In genomic region chr7:101837154-101837605, GRCm38 (mm10) we compare ENCODE assay signal across 8 mouse cellular contexts. TPM values are rescaled to one million over a fixed set of nuclear protein-coding genes. Genes with fewer than 3 reads are reported as not detected.
DNase-seq lines count a peak whose midpoint lies in the region; ATAC-seq and TF ChIP-seq lines count a peak whose summit lies in the region.

No protein-coding gene starts in this region.

- peak; percentile 27 to 63 for DNase-seq in cerebellum, postnatal 36 days
- DNase-seq in cerebellum, adult 8-10 months: no peak
- DNase-seq in thymus, adult 2 months: peak; percentile 14
- DNase-seq in thymus, postnatal 10 days (ENCODE audit: low spot score in 2 of 2): no peak
- peak; percentile 50 for DNase-seq in midbrain, embryonic 14.5 days
- no peak for DNase-seq in layer of hippocampus, adult 9-11 months
- no peak for DNase-seq in c-Kit-positive CD71-positive TER-119-positive erythroid progenitor cells, embryonic 14.5 days (ENCODE audit: low spot score)

- ATAC-seq in hindbrain, embryonic 16.5 days: no peak
- peak; percentile 9; the same call in 1 of the 2 replicates for ATAC-seq in midbrain, embryonic 14.5 days (ENCODE audit: low FRiP score, low TSS enrichment)

- TF ChIP-seq POLR2A in thymus, adult 2 months (IDR thresholded peaks at IDR 0.05; ENCODE audit: control insufficient read depth, extremely low read depth, insufficient read depth, low read length, poor library complexity): no peak

- H3K4me3 ChIP-seq in thymus, adult 2 months (ENCODE audit: control insufficient read depth, insufficient read depth, low read length): peak overlapping the region; percentile 60
- peak overlapping the region; percentile 72 for H3K4me3 ChIP-seq in hindbrain, embryonic 16.5 days (ENCODE audit: low read length)
- H3K4me3 ChIP-seq in midbrain, embryonic 14.5 days (replicated peaks; ENCODE audit: low read depth, low read length): peak overlapping the region; percentile 58

- peaks cover 12% of the 10 kb centered on the region for H3K4me1 ChIP-seq in thymus, adult 2 months (replicated peaks; ENCODE audit: control insufficient read depth, insufficient read depth, low read length)
- peaks cover 21% of the 10 kb centered on the region for H3K4me1 ChIP-seq in hindbrain, embryonic 16.5 days (ENCODE audit: control insufficient read depth, insufficient read depth, low read depth, low read length)
- H3K4me1 ChIP-seq in midbrain, embryonic 14.5 days (ENCODE audit: control insufficient read depth, insufficient read depth, low read length): peaks cover 16% of the 10 kb centered on the region; the same call in 1 of the 2 replicates

- no peaks in the 10 kb centered on the region for H3K9me3 ChIP-seq in hindbrain, embryonic 16.5 days (ENCODE audit: control insufficient read depth, low read length)
- no peaks in the 10 kb centered on the region for H3K9me3 ChIP-seq in midbrain, embryonic 14.5 days (ENCODE audit: control insufficient read depth, low read length)

- H3K4me2 ChIP-seq in hindbrain, embryonic 16.5 days (ENCODE audit: low read length): peak overlapping the region; percentile 99
- peak overlapping the region; percentile 98 for H3K4me2 ChIP-seq in midbrain, embryonic 14.5 days (ENCODE audit: low read length)

- 4% methylated on average over 20 of the region's 20 CpGs for WGBS in thymus, adult 2 months
- WGBS in hindbrain, embryonic 16.5 days: under 1% methylated on average over 20 of the region's 20 CpGs
- under 1% methylated on average over 20 of the region's 20 CpGs for WGBS in midbrain, embryonic 14.5 days

- peaks cover 15% of the 10 kb centered on the region for H3K27me3 ChIP-seq in thymus, adult 2 months (ENCODE audit: control insufficient read depth, insufficient read depth, low read length)
- H3K27me3 ChIP-seq in hindbrain, embryonic 16.5 days (replicated peaks; ENCODE audit: control insufficient read depth, insufficient read depth, low read length): no peaks in the 10 kb centered on the region
- peaks cover 4% of the 10 kb centered on the region; the same call in 1 of the 2 replicates for H3K27me3 ChIP-seq in midbrain, embryonic 14.5 days (ENCODE audit: control insufficient read depth, insufficient read depth, low read length)

- no peaks in the 10 kb centered on the region for H3K36me3 ChIP-seq in thymus, adult 2 months (ENCODE audit: control insufficient read depth, insufficient read depth, low read length)
- H3K36me3 ChIP-seq in hindbrain, embryonic 16.5 days (ENCODE audit: control insufficient read depth, insufficient read depth, low read length): no peaks in the 10 kb centered on the region
- peaks cover 3% of the 10 kb centered on the region; the same call in 1 of the 2 replicates for H3K36me3 ChIP-seq in midbrain, embryonic 14.5 days (ENCODE audit: control insufficient read depth, insufficient read depth, low read length)

- no peak overlapping the region for H3K27ac ChIP-seq in thymus, adult 2 months (ENCODE audit: control insufficient read depth, insufficient read depth, low read length)
- peak overlapping the region; percentile 69 for H3K27ac ChIP-seq in hindbrain, embryonic 16.5 days (ENCODE audit: low read depth, low read length)
- H3K27ac ChIP-seq in midbrain, embryonic 14.5 days (replicated peaks; ENCODE audit: low read depth, low read length): peak overlapping the region; percentile 78

- TF ChIP-seq CTCF in thymus, adult 2 months (IDR thresholded peaks at IDR 0.05; ENCODE audit: borderline replicate concordance, control insufficient read depth, extremely low read depth, insufficient read depth, low read length, poor library complexity): no peak

- H3K9ac ChIP-seq in hindbrain, embryonic 16.5 days (ENCODE audit: low read depth, low read length): peak overlapping the region; percentile 80
- H3K9ac ChIP-seq in midbrain, embryonic 14.5 days (replicated peaks; ENCODE audit: low read length): peak overlapping the region; percentile 53

RNA-seq across cellular contexts. Expression of gene Inppl1, which starts 0.8 kb away (rescaled TPM):
- polyA plus RNA-seq in thymus, adult 2 months (2012; rRNA removed): 30.4 and 30.6 TPM in 2 replicates
- polyA plus RNA-seq in hindbrain, embryonic 16.5 days (2015; fragmentation: Nextera tagmentation; extraction: Ambion mirVana): 9.3 and 14.3 TPM in 2 replicates
- 8.9 and 9.7 TPM in 2 replicates for polyA plus RNA-seq in midbrain, embryonic 14.5 days (2014; fragmentation: Nextera tagmentation; extraction: Ambion mirVana)

RNA-seq across cellular contexts. Expression of gene Phox2a, which starts 19.1 kb away (rescaled TPM):
- polyA plus RNA-seq in thymus, adult 2 months (2012; rRNA removed): 0.14 TPM in 1 of 2 replicates, not detected in the other
- polyA plus RNA-seq in hindbrain, embryonic 16.5 days (2015; fragmentation: Nextera tagmentation; extraction: Ambion mirVana): 1.1 and 1.8 TPM in 2 replicates
- 0.84 and 1.00 TPM in 2 replicates for polyA plus RNA-seq in midbrain, embryonic 14.5 days (2014; fragmentation: Nextera tagmentation; extraction: Ambion mirVana)

RNA-seq across cellular contexts. Expression of gene Folr2, which starts 19.8 kb away (rescaled TPM):
- 6.4 and 9.3 TPM in 2 replicates for polyA plus RNA-seq in thymus, adult 2 months (2012; rRNA removed)
- 1.5 and 2.5 TPM in 2 replicates for polyA plus RNA-seq in hindbrain, embryonic 16.5 days (2015; fragmentation: Nextera tagmentation; extraction: Ambion mirVana)
- 2.5 TPM in 1 of 2 replicates, not detected in the other for polyA plus RNA-seq in midbrain, embryonic 14.5 days (2014; fragmentation: Nextera tagmentation; extraction: Ambion mirVana)

RNA-seq across cellular contexts. Expression of gene Anapc15, which starts 26.3 kb away (rescaled TPM):
- polyA plus RNA-seq in thymus, adult 2 months (2012; rRNA removed): 77.1 and 103 TPM in 2 replicates
- polyA plus RNA-seq in hindbrain, embryonic 16.5 days (2015; fragmentation: Nextera tagmentation; extraction: Ambion mirVana): 72.2 and 72.7 TPM in 2 replicates
- 77.1 and 81.6 TPM in 2 replicates for polyA plus RNA-seq in midbrain, embryonic 14.5 days (2014; fragmentation: Nextera tagmentation; extraction: Ambion mirVana)

RNA-seq across cellular contexts. Expression of gene Folr1, which starts 33.4 kb away (rescaled TPM):
- 0.70 and 0.86 TPM in 2 replicates for polyA plus RNA-seq in thymus, adult 2 months (2012; rRNA removed)
- 60.3 and 70.1 TPM in 2 replicates for polyA plus RNA-seq in hindbrain, embryonic 16.5 days (2015; fragmentation: Nextera tagmentation; extraction: Ambion mirVana)
- polyA plus RNA-seq in midbrain, embryonic 14.5 days (2014; fragmentation: Nextera tagmentation; extraction: Ambion mirVana): 6.7 and 7.9 TPM in 2 replicates

Comparison
In these comparisons a context has a peak if more than half of its experiments do, and no peak if none do; other contexts are left out.
1. DNase-seq: peak in cerebellum, postnatal 36 days (2 of 2), thymus, adult 2 months (single experiment) and midbrain, embryonic 14.5 days (single experiment); none in cerebellum, adult 8-10 months (single experiment), thymus, postnatal 10 days (0 of 2), layer of hippocampus, adult 9-11 months (single experiment) and c-Kit-positive CD71-positive TER-119-positive erythroid progenitor cells, embryonic 14.5 days (single experiment).
2. Peak in every context shown above with its lines, with median percentiles within 50 percentile points of each other: H3K4me3 ChIP-seq.